Mouse (Mus musculus) lung, postnatal 0 days (tissue): ENCODE results near the gene Kif5c. TPM values are rescaled to one million over a fixed set of nuclear protein-coding genes. Genes with fewer than 3 reads are reported as not detected.

ENCODE experiments used
- ATAC-seq: fragments of 200-750 bp; cut with Nextera tagmentation; 2 replicates; pipeline ENCODE4 v1.8.0; 2017; ENCODE audit warnings: moderate library complexity
- DNase-seq: peaks from one replicate; pipeline ENCODE4 v3.0.0-alpha.2; 2016; ENCODE audit warnings: low spot score
- H3K27ac ChIP-seq: fragments of 300-500 bp; sonication (generic); 2 replicates; pipeline ENCODE4 v1.5.1; 2014; ENCODE audit warnings: antibody characterized with exemption, mild to moderate bottlenecking, low read length, mixed read lengths
- H3K27me3 ChIP-seq: fragments of 300-500 bp; sonication (generic); replicated peaks from 2 replicates; pipeline ENCODE4 v1.6.1; 2014; ENCODE audit warnings: low read length, mixed read lengths; ENCODE audit not compliant: insufficient read depth
- H3K36me3 ChIP-seq: fragments of 300-500 bp; sonication (generic); 2 replicates; pipeline ENCODE4 v1.6.1; 2014; ENCODE audit warnings: low read length, mixed read lengths; ENCODE audit not compliant: insufficient read depth
- H3K4me1 ChIP-seq: fragments of 300-500 bp; sonication (generic); 2 replicates; pipeline ENCODE4 v1.6.1; 2014; ENCODE audit warnings: antibody characterized with exemption, low read depth, low read length, mixed read lengths; ENCODE audit not compliant: insufficient read depth
- H3K4me2 ChIP-seq: fragments of 300-500 bp; sonication (generic); replicated peaks from 2 replicates; pipeline ENCODE4 v1.6.1; 2014; ENCODE audit warnings: low read depth, mild to moderate bottlenecking, low read length, moderate library complexity, mixed read lengths
- H3K4me3 ChIP-seq: fragments of 300-500 bp; sonication (generic); 2 replicates; pipeline ENCODE4 v1.5.1; 2014; ENCODE audit warnings: low read depth, low read length
- H3K9ac ChIP-seq: fragments of 300-500 bp; sonication (generic); replicated peaks from 2 replicates; pipeline ENCODE4 v1.6.1; 2014; ENCODE audit warnings: low read depth, mild to moderate bottlenecking
- H3K9me3 ChIP-seq: fragments of 300-500 bp; sonication (generic); 2 replicates; pipeline ENCODE4 v1.6.1; 2016; ENCODE audit warnings: low read length, mixed read lengths
- CTCF ChIP-seq: IDR thresholded peaks from 2 replicates; pipeline ENCODE4 v1.5.1; 2016; ENCODE audit warnings: antibody characterized with exemption, mild to moderate bottlenecking
- EP300 ChIP-seq: IDR thresholded peaks from 2 replicates; pipeline ENCODE4 v1.6.1; 2016; ENCODE audit warnings: antibody characterized with exemption, mild to moderate bottlenecking, control low read depth
- WGBS: fragments of 180-500 bp; shearing (Covaris S2); extraction: QIAGEN DNeasy Blood & Tissue Kit; methylation state at CpG from one replicate; pipeline ENCODE4 v1.1.7; 2014; 5-methylcytosine and 5-hydroxymethylcytosine counted together
- polyA plus RNA-seq: library from polyadenylated mRNA; unstranded; fragments of >200 nt; fragmentation: Nextera tagmentation; extraction: Ambion mirVana; gene quantifications from 2 replicates; pipeline ENCODE4 v1.2.1, GENCODE M21; 2015

Kif5c gene
- 0.17 and 0.20 TPM in 2 replicates for polyA plus RNA-seq

DNA sequence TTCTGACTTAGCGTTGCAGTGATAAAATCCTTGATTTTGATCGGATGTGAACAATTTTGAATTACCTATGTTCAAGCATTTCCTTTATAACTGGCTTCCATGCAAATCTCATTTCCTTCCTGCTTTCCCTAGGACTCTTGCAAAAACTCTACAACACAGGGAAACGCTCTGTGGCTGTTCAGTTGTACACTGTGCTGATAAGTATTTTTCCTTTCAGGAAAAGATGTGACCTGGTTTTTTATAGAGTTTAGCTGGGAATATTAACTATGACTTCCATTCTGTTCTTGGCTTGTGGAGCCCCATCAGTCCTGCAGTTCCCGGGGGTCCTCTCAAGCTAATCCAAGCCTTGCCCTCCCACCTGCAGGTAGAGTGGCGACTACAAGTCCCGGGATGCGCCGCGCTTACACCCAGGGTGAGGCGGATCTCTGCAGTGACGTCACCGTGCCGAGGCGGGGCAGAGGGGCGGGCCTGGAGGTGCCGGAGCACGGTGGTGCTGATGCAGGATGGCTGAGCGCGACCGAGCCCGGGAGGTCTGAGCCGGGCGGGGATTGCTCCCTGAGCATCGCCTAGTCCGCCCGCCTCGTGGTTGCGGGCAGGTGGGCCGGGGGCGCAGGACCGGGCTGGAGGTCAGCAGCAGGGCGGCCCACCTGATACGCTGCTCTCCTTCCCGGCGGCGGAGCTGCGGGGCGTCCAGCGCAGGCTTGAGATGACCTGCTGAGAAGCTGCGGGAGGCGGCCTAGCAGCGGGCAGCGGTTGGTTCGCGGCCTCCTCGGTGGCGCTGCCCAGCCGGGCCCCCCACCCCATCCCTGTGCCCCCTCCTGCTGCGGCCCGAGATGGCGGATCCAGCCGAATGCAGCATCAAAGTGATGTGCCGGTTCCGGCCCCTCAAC, at the start of gene Kif5c:
TSS of gene Kif5c (plus strand) at position 470 of the 890 bp plus-strand sequence.
- H3K9me3 ChIP-seq: no peaks in the 10 kb centered on the region
- peaks cover 24% of the 10 kb centered on the region for H3K27me3 ChIP-seq
- no peak within 1 kb of the TSS for H3K9ac ChIP-seq
- TF ChIP-seq EP300 (no peak), CTCF (no peak)
- peak; percentile 71 for DNase-seq
- peak within 1 kb of the TSS; percentile 66 for H3K4me2 ChIP-seq
- peak; percentile 96 for ATAC-seq
- H3K4me1 ChIP-seq: peaks cover 4% of the 10 kb centered on the region; the same call in 1 of the 2 replicates
- whole genome bisulfite sequencing: 5% methylated on average over 41 of the region's 54 CpGs
- H3K36me3 ChIP-seq: no peaks in the 10 kb centered on the region
- peak within 1 kb of the TSS; percentile 38 for H3K4me3 ChIP-seq
- no peak within 1 kb of the TSS for H3K27ac ChIP-seq

GRCm38 (mm10) chr2:49569862-49570777, 49.0 kb upstream of the Kif5c start:
- TF ChIP-seq EP300: no peak
- TF ChIP-seq CTCF: no peak
- no peak overlapping the region for H3K4me3 ChIP-seq
- no peaks in the 10 kb centered on the region for H3K9me3 ChIP-seq
- no peak overlapping the region for H3K9ac ChIP-seq
- DNase-seq (no peak), ATAC-seq (no peak)
- WGBS: 53% methylated on average over 16 of the region's 16 CpGs
- H3K4me2 ChIP-seq: no peak overlapping the region
- H3K36me3 ChIP-seq: no peaks in the 10 kb centered on the region
- H3K4me1 ChIP-seq: no peaks in the 10 kb centered on the region
- H3K27ac ChIP-seq: no peak overlapping the region
- no peaks in the 10 kb centered on the region for H3K27me3 ChIP-seq

- H3K27ac ChIP-seq: no peak overlapping the region
- DNase-seq (no peak), ATAC-seq (no peak)
- H3K4me1 ChIP-seq: no peaks in the 10 kb centered on the region
- H3K9ac ChIP-seq: no peak overlapping the region
- no peak overlapping the region for H3K4me3 ChIP-seq
- H3K4me2 ChIP-seq: no peak overlapping the region
- no peaks in the 10 kb centered on the region for H3K9me3 ChIP-seq
- 58% methylated on average over 6 of the region's 6 CpGs for whole genome bisulfite sequencing
- TF ChIP-seq CTCF: no peak
- no peak for TF ChIP-seq EP300
- no peaks in the 10 kb centered on the region for H3K27me3 ChIP-seq
- no peaks in the 10 kb centered on the region for H3K36me3 ChIP-seq
Measured at GRCm38 (mm10) chr2:49570778-49571101, 48.4 kb upstream of the Kif5c start.

DNA sequence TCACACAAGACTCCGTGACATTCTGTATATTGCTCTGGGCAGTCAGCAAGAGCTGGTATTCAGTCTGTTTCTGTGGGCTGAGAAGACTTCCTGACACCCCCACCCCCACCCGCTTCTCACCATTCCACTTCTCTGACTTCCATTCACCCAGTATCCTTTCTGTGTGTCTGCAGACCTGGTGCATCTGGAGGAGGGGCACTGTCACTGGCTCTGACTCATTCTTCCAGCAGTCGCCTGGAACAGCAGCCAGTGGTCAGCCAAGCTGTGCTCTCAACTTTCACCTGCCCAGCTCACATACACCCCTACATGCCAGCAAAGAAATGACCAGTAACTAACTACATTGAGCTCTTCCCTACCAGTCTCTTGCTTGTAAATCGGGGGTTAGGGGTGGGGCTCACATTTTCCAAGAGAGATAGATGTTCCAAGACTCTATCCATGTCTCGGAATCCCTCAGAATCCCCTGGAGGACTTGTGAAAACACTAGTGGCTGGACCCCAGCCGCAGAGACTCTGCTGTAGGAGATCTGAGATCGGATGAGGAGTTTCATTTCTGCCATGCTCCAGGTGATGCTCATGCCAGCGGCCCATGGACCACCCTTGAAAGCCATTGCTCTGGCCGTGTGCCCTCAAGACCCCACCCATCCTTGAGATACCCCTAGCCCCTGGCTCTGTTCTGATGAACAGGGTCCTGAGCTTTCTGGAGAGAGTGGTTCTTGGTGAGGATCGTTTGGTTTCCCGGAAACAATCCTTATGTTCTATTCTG, 47.8 kb upstream of the Kif5c start:
- Histone ChIP-seq H3K4me3 (no peak overlapping the region), H3K27ac (no peak overlapping the region), H3K9ac (no peak overlapping the region), H3K4me2 (no peak overlapping the region), H3K36me3 (no peaks in the 10 kb centered on the region), H3K9me3 (no peaks in the 10 kb centered on the region), H3K27me3 (no peaks in the 10 kb centered on the region), H3K4me1 (no peaks in the 10 kb centered on the region)
- DNase-seq (no peak), ATAC-seq (no peak)
- TF ChIP-seq EP300 (no peak), CTCF (no peak)
- 70% methylated on average over 11 of the region's 11 CpGs for WGBS

DNA sequence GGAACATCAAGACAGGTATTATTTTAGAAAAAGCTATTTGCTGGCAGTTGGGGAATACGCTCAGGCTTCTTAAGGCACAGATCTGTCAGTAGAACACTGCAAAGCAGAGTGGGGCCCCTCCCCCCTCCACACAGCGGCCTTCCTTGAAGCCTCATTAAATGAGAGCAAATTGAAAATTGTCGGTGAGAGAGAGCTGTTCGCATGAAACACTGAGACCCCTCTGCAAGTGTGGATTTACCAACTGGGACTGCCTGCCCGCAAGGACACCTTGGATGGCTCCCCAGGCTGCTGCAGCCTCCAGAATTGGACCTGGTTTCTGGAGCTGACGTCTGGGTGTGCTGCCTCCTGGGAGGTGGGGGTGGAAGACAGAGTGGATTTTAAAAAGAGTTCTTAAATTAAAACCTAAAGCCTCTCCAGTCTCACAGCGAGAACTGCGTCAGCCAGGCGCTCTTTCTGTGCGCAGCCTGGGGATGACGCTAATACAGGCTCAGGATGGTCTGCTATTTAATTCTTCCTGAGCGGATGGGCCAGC, 46.9 kb upstream of the Kif5c start:
- TF ChIP-seq CTCF (no peak), EP300 (no peak)
- Histone ChIP-seq H3K27me3 (no peaks in the 10 kb centered on the region), H3K27ac (no peak overlapping the region), H3K36me3 (no peaks in the 10 kb centered on the region), H3K4me2 (no peak overlapping the region), H3K4me1 (no peaks in the 10 kb centered on the region), H3K9ac (no peak overlapping the region), H3K4me3 (no peak overlapping the region), H3K9me3 (no peaks in the 10 kb centered on the region)
- 66% methylated on average over 12 of the region's 12 CpGs for WGBS
- DNase-seq: no peak
- no peak for ATAC-seq
